17 mouse cellular contexts compared by ENCODE assay signal in genomic region chr3:121574386-121574785, GRCm38 (mm10). TPM values are rescaled to one million over a fixed set of nuclear protein-coding genes. Genes with fewer than 3 reads are reported as not detected.
"Had no signal": no experiment of that assay in that cellular context is flagged by ENCODE, and none has a peak within 500 bp of the region (broad histone marks: within the 10 kb centered on the region; RNA-seq: fewer than 3 reads in every experiment).

No protein-coding gene starts in this region.

- H3K4me1 ChIP-seq: neural tube, embryonic 12.5 days had no signal

- H3K27ac ChIP-seq: macrophage; midbrain, embryonic 13.5 days; midbrain, embryonic 15.5 days; neural tube, embryonic 12.5 days; stomach, embryonic 15.5 days; stomach, postnatal 0 days had no signal

- DNase-seq: lung, adult 18-20 months; lung, embryonic 14.5 days; lung, postnatal 10 days; lung, postnatal 36 days; right cerebral cortex, postnatal 14 days; thymus, adult 2 months; thymus, postnatal 14 days; thymus, postnatal 36 days had no signal

- H3K4me3 ChIP-seq: megakaryocyte, embryonic 14.5 days; midbrain, embryonic 13.5 days; midbrain, embryonic 15.5 days; neural tube, embryonic 12.5 days; stomach, embryonic 15.5 days had no signal

RNA-seq across cellular contexts. Expression of gene Slc44a3, which starts 42.2 kb away (rescaled TPM):
- total RNA-seq: monocyte, adult 5-6 weeks; neutrophil, adult 5-6 weeks had no signal
- polyA plus RNA-seq: macrophage had no signal
